ENCODE assay signal across 10 mouse cellular contexts in the genomic region with DNA sequence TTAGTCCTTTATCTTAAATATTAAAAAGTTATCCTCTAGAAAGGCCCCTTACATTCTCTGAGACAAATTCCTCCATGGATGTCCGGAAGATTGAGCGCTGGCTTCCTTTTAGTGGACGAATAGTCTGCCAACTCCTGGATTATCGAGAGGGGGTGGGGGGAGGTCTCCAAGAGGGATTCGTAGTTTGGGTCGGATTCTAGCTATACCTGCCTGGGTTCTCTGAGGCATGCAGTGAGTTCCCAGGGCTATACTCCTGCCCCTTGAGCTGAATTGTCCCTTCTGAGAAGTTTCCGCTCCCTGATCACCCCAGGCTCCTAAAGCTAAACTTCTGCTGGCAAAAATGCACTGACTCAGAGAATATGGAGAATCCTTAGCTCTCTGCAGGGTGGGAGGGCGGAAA. TPM values are rescaled to one million over a fixed set of nuclear protein-coding genes. Genes with fewer than 3 reads are reported as not detected.
DNase-seq lines count a peak whose midpoint lies in the region; ATAC-seq and TF ChIP-seq lines count a peak whose summit lies in the region.
"Had no signal": no experiment of that assay in that cellular context is flagged by ENCODE, and none has a peak within 500 bp of the region (broad histone marks: within the 10 kb centered on the region; RNA-seq: fewer than 3 reads in every experiment).

No protein-coding gene starts in this region.

- 41% methylated on average over 8 of the region's 8 CpGs for WGBS in hindbrain, embryonic 12.5 days
- WGBS in hindbrain, embryonic 14.5 days: 54% methylated on average over 8 of the region's 8 CpGs
- WGBS in stomach, embryonic 14.5 days: 50% methylated on average over 8 of the region's 8 CpGs
- WGBS in stomach, postnatal 0 days: 50% methylated on average over 8 of the region's 8 CpGs
- 50% methylated on average over 8 of the region's 8 CpGs for WGBS in limb, embryonic 12.5 days

- no peak for TF ChIP-seq CTCF in stomach, postnatal 0 days (IDR thresholded peaks at IDR 0.05; ENCODE audit: low read depth)

- H3K4me3 ChIP-seq in hindbrain, embryonic 12.5 days: no peak overlapping the region
- H3K4me3 ChIP-seq in hindbrain, embryonic 14.5 days (replicated peaks; ENCODE audit: low read length): no peak overlapping the region
- no peak overlapping the region for H3K4me3 ChIP-seq in stomach, embryonic 14.5 days (ENCODE audit: low read depth, low read length)
- H3K4me3 ChIP-seq in stomach, postnatal 0 days (ENCODE audit: low read depth, low read length): no peak overlapping the region
- peak overlapping the region; percentile 97 for H3K4me3 ChIP-seq in limb, embryonic 12.5 days (replicated peaks)

- peak overlapping the region; percentile 55; the same call in 1 of the 2 replicates for H3K27ac ChIP-seq in hindbrain, embryonic 12.5 days
- H3K27ac ChIP-seq in hindbrain, embryonic 14.5 days: no peak overlapping the region
- peak overlapping the region; percentile 66; the same call in 1 of the 2 replicates for H3K27ac ChIP-seq in stomach, embryonic 14.5 days (ENCODE audit: low read length)
- no peak overlapping the region; the same call in 1 of the 2 replicates for H3K27ac ChIP-seq in stomach, postnatal 0 days (replicated peaks)
- peak overlapping the region; percentile 100 for H3K27ac ChIP-seq in limb, embryonic 12.5 days

- H3K4me1 ChIP-seq in hindbrain, embryonic 12.5 days: peaks cover 50% of the 10 kb centered on the region
- H3K4me1 ChIP-seq in hindbrain, embryonic 14.5 days (replicated peaks; ENCODE audit: control insufficient read depth, insufficient read depth, low read length): peaks cover 21% of the 10 kb centered on the region; the same call in 1 of the 2 replicates
- peaks cover 38% of the 10 kb centered on the region for H3K4me1 ChIP-seq in stomach, embryonic 14.5 days (ENCODE audit: control insufficient read depth, insufficient read depth, low read length)
- 0 out of 2 replicates have a peak, but pooled peaks cover 3% of the 10 kb centered on the region for H3K4me1 ChIP-seq in stomach, postnatal 0 days (replicated peaks; ENCODE audit: control insufficient read depth, insufficient read depth)
- H3K4me1 ChIP-seq in limb, embryonic 12.5 days (replicated peaks): peaks cover 40% of the 10 kb centered on the region

- no peak for DNase-seq in hindbrain, embryonic 14.5 days (ENCODE audit: low spot score)
- DNase-seq in stomach, postnatal 0 days (ENCODE audit: low spot score): no peak
- DNase-seq in urinary bladder, postnatal 14 days (ENCODE audit: low spot score): no peak
- DNase-seq in right cerebral cortex, postnatal 25 days: no peak
- DNase-seq: adrenal gland, postnatal 25 days; kidney, postnatal 14 days had no signal

- peaks cover 10% of the 10 kb centered on the region for H3K27me3 ChIP-seq in hindbrain, embryonic 12.5 days
- H3K27me3 ChIP-seq in hindbrain, embryonic 14.5 days (ENCODE audit: control insufficient read depth, insufficient read depth, low read length): peaks cover 10% of the 10 kb centered on the region; the same call in 1 of the 2 replicates
- no peaks in the 10 kb centered on the region for H3K27me3 ChIP-seq in stomach, embryonic 14.5 days (ENCODE audit: control insufficient read depth, insufficient read depth, low read length)
- H3K27me3 ChIP-seq in stomach, postnatal 0 days (ENCODE audit: control insufficient read depth, insufficient read depth, low read length): no peaks in the 10 kb centered on the region
- 0 out of 2 replicates have a peak, but pooled peaks cover 2% of the 10 kb centered on the region for H3K27me3 ChIP-seq in limb, embryonic 12.5 days

- H3K36me3 ChIP-seq in hindbrain, embryonic 12.5 days: no peaks in the 10 kb centered on the region
- no peaks in the 10 kb centered on the region for H3K36me3 ChIP-seq in hindbrain, embryonic 14.5 days (replicated peaks; ENCODE audit: control insufficient read depth, insufficient read depth)
- H3K36me3 ChIP-seq in stomach, embryonic 14.5 days (ENCODE audit: control insufficient read depth, insufficient read depth, low read length): no peaks in the 10 kb centered on the region; the same call in 1 of the 2 replicates
- no peaks in the 10 kb centered on the region for H3K36me3 ChIP-seq in stomach, postnatal 0 days (ENCODE audit: control insufficient read depth, insufficient read depth, low read length)
- H3K36me3 ChIP-seq in limb, embryonic 12.5 days: peaks cover 15% of the 10 kb centered on the region; the same call in 1 of the 2 replicates

- H3K9me3 ChIP-seq in hindbrain, embryonic 12.5 days (replicated peaks): no peaks in the 10 kb centered on the region
- H3K9me3 ChIP-seq in hindbrain, embryonic 14.5 days (ENCODE audit: control insufficient read depth, low read length): no peaks in the 10 kb centered on the region
- H3K9me3 ChIP-seq in stomach, embryonic 14.5 days (ENCODE audit: control insufficient read depth, low read depth, low read length): no peaks in the 10 kb centered on the region
- H3K9me3 ChIP-seq in stomach, postnatal 0 days (ENCODE audit: control insufficient read depth, low read length): no peaks in the 10 kb centered on the region
- no peaks in the 10 kb centered on the region for H3K9me3 ChIP-seq in limb, embryonic 12.5 days

- H3K4me2 ChIP-seq in hindbrain, embryonic 12.5 days (replicated peaks): peak overlapping the region; percentile 79
- H3K4me2 ChIP-seq in hindbrain, embryonic 14.5 days (replicated peaks): no peak overlapping the region
- no peak overlapping the region for H3K4me2 ChIP-seq in stomach, embryonic 14.5 days (replicated peaks; ENCODE audit: low read depth, low read length)
- H3K4me2 ChIP-seq in stomach, postnatal 0 days (replicated peaks; ENCODE audit: low read depth): no peak overlapping the region
- peak overlapping the region; percentile 74 for H3K4me2 ChIP-seq in limb, embryonic 12.5 days

- no peak for ATAC-seq in hindbrain, embryonic 12.5 days (ENCODE audit: low FRiP score)
- no peak for ATAC-seq in hindbrain, embryonic 14.5 days (ENCODE audit: low FRiP score)
- ATAC-seq in stomach, embryonic 14.5 days (ENCODE audit: insufficient number of reproducible peaks, insufficient read depth, low FRiP score, low read depth): no peak
- no peak for ATAC-seq in stomach, postnatal 0 days (ENCODE audit: low FRiP score, low TSS enrichment)
- no peak for ATAC-seq in limb, embryonic 12.5 days (ENCODE audit: insufficient number of reproducible peaks, insufficient read depth, low FRiP score, low TSS enrichment, low read depth)
- ATAC-seq: lung, postnatal 0 days had no signal

- no peak for TF ChIP-seq EP300 in stomach, postnatal 0 days (optimal IDR thresholded peaks at IDR 0.05)

- H3K9ac ChIP-seq in hindbrain, embryonic 12.5 days: no peak overlapping the region
- no peak overlapping the region for H3K9ac ChIP-seq in hindbrain, embryonic 14.5 days
- H3K9ac ChIP-seq in stomach, embryonic 14.5 days (replicated peaks; ENCODE audit: low read depth, low read length): no peak overlapping the region
- H3K9ac ChIP-seq in stomach, postnatal 0 days (ENCODE audit: low read length): no peak overlapping the region
- peak overlapping the region; percentile 100 for H3K9ac ChIP-seq in limb, embryonic 12.5 days (replicated peaks)

RNA-seq across cellular contexts. Expression of gene Fzd2, which starts 5.3 kb away (rescaled TPM):
- 39.9 and 40.8 TPM in 2 replicates for polyA plus RNA-seq in hindbrain, embryonic 12.5 days (2016; fragmentation: Nextera tagmentation; extraction: Ambion mirVana)
- 8.2 and 9.2 TPM in 2 replicates for polyA plus RNA-seq in hindbrain, embryonic 14.5 days (2014; fragmentation: Nextera tagmentation; extraction: Ambion mirVana)
- 30.5 and 30.6 TPM in 2 replicates for polyA plus RNA-seq in stomach, embryonic 14.5 days (2014; fragmentation: Nextera tagmentation; extraction: Ambion mirVana)
- 10.2 and 11.8 TPM in 2 replicates for polyA plus RNA-seq in stomach, postnatal 0 days (2015; fragmentation: Nextera tagmentation; extraction: Ambion mirVana)
- polyA plus RNA-seq in limb, embryonic 12.5 days (2016; fragmentation: Nextera tagmentation; extraction: Ambion mirVana): 77.9 and 82.7 TPM in 2 replicates

RNA-seq across cellular contexts. Expression of gene Gm11627, which starts 30.2 kb away (rescaled TPM):
- polyA plus RNA-seq in hindbrain, embryonic 12.5 days (2016; fragmentation: Nextera tagmentation; extraction: Ambion mirVana): 4.3 and 4.8 TPM in 2 replicates
- 3.7 and 4.3 TPM in 2 replicates for polyA plus RNA-seq in hindbrain, embryonic 14.5 days (2014; fragmentation: Nextera tagmentation; extraction: Ambion mirVana)
- 15.9 and 18.9 TPM in 2 replicates for polyA plus RNA-seq in stomach, embryonic 14.5 days (2014; fragmentation: Nextera tagmentation; extraction: Ambion mirVana)
- 20.1 and 22.4 TPM in 2 replicates for polyA plus RNA-seq in stomach, postnatal 0 days (2015; fragmentation: Nextera tagmentation; extraction: Ambion mirVana)
- polyA plus RNA-seq in limb, embryonic 12.5 days (2016; fragmentation: Nextera tagmentation; extraction: Ambion mirVana): 5.3 and 7.4 TPM in 2 replicates

RNA-seq across cellular contexts. Expression of gene Gpatch8, which starts 53.3 kb away (rescaled TPM):
- 74.6 and 76.7 TPM in 2 replicates for polyA plus RNA-seq in hindbrain, embryonic 12.5 days (2016; fragmentation: Nextera tagmentation; extraction: Ambion mirVana)
- 48.2 and 55.3 TPM in 2 replicates for polyA plus RNA-seq in hindbrain, embryonic 14.5 days (2014; fragmentation: Nextera tagmentation; extraction: Ambion mirVana)
- 55.4 and 64.7 TPM in 2 replicates for polyA plus RNA-seq in stomach, embryonic 14.5 days (2014; fragmentation: Nextera tagmentation; extraction: Ambion mirVana)
- 16.7 and 16.8 TPM in 2 replicates for polyA plus RNA-seq in stomach, postnatal 0 days (2015; fragmentation: Nextera tagmentation; extraction: Ambion mirVana)
- polyA plus RNA-seq in limb, embryonic 12.5 days (2016; fragmentation: Nextera tagmentation; extraction: Ambion mirVana): 66.5 and 77.6 TPM in 2 replicates

RNA-seq across cellular contexts. Expression of gene Meioc, which starts 54.0 kb away (rescaled TPM):
- 0.82 and 1.1 TPM in 2 replicates for polyA plus RNA-seq in hindbrain, embryonic 12.5 days (2016; fragmentation: Nextera tagmentation; extraction: Ambion mirVana)
- polyA plus RNA-seq in hindbrain, embryonic 14.5 days (2014; fragmentation: Nextera tagmentation; extraction: Ambion mirVana): 0.16 TPM in 1 of 2 replicates, not detected in the other
- 0.80 and 1.2 TPM in 2 replicates for polyA plus RNA-seq in stomach, embryonic 14.5 days (2014; fragmentation: Nextera tagmentation; extraction: Ambion mirVana)
- polyA plus RNA-seq in stomach, postnatal 0 days (2015; fragmentation: Nextera tagmentation; extraction: Ambion mirVana): 0.23 and 0.39 TPM in 2 replicates
- 0.98 and 1.3 TPM in 2 replicates for polyA plus RNA-seq in limb, embryonic 12.5 days (2016; fragmentation: Nextera tagmentation; extraction: Ambion mirVana)

Comparison
In these comparisons a context has a peak if more than half of its experiments do, and no peak if none do; other contexts are left out.
1. H3K27ac ChIP-seq: peak in hindbrain, embryonic 12.5 days (single experiment), stomach, embryonic 14.5 days (single experiment) and limb, embryonic 12.5 days (single experiment); none in hindbrain, embryonic 14.5 days (single experiment) and stomach, postnatal 0 days (single experiment).
2. H3K4me2 ChIP-seq: peak in hindbrain, embryonic 12.5 days (single experiment) and limb, embryonic 12.5 days (single experiment); none in hindbrain, embryonic 14.5 days (single experiment), stomach, embryonic 14.5 days (single experiment) and stomach, postnatal 0 days (single experiment).